In the genomic region with DNA sequence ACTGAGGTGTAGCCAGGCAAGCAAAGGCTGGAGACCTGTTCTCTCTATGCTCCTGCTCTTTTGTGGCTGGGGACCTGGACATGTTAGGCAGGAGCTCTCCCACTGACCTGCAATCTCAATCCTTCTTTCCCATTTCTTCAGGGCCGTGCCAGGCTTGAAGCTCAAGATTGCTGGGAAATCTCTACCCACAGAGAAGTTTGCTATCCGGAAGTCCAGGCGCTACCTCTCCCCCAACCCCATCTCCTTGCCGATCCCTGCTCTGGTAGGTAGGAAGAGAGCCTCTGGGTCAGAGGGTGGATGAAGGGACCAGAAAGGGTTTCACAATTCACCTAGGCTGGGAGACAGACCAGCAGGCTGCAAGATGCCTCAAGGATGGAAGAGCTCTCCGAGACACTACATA, we compare ENCODE assay signal across 20 mouse cellular contexts. TPM values are rescaled to one million over a fixed set of nuclear protein-coding genes. Genes with fewer than 3 reads are reported as not detected.
DNase-seq lines count a peak whose midpoint lies in the region; ATAC-seq and TF ChIP-seq lines count a peak whose summit lies in the region.
"Had no signal": no experiment of that assay in that cellular context is flagged by ENCODE, and none has a peak within 500 bp of the region (broad histone marks: within the 10 kb centered on the region; RNA-seq: fewer than 3 reads in every experiment).

No protein-coding gene starts in this region.

- no peak for DNase-seq in lung, embryonic 14.5 days
- no peak for DNase-seq in lung, postnatal 0 days (ENCODE audit: low spot score)
- no peak for DNase-seq in thymus, adult 2 months
- DNase-seq in urinary bladder, postnatal 36 days (ENCODE audit: low spot score in 2 of 2) = no peak
- DNase-seq: cerebellum, postnatal 10 days; embryo, embryonic 11 days; lung, adult 18-20 months; right cerebral cortex, postnatal 25 days; thymus, postnatal 25 days had no signal

- H3K79me2 ChIP-seq in myocyte (ENCODE audit: control insufficient read depth, insufficient read depth) = peaks cover 5% of the 10 kb centered on the region

- H3K27me3 ChIP-seq in erythroblast, embryonic 14.5 days (ENCODE audit: control insufficient read depth) = no peaks in the 10 kb centered on the region
- H3K27me3 ChIP-seq in lung, embryonic 14.5 days (ENCODE audit: insufficient read depth, low read length) = no peaks in the 10 kb centered on the region
- H3K27me3 ChIP-seq in lung, postnatal 0 days (replicated peaks; ENCODE audit: insufficient read depth, low read length) = no peaks in the 10 kb centered on the region
- H3K27me3 ChIP-seq in limb, embryonic 13.5 days = no peaks in the 10 kb centered on the region
- no peaks in the 10 kb centered on the region for H3K27me3 ChIP-seq in myocyte (ENCODE audit: control insufficient read depth, insufficient read depth, insufficient read length)
- no peaks in the 10 kb centered on the region for H3K27me3 ChIP-seq in thymus, adult 2 months (ENCODE audit: control insufficient read depth, insufficient read depth, low read length)
- H3K27me3 ChIP-seq: CH12.LX; neural tube, embryonic 12.5 days had no signal

- no peaks in the 10 kb centered on the region for H3K9me3 ChIP-seq in erythroblast, embryonic 14.5 days (ENCODE audit: control insufficient read depth, low read length)
- no peaks in the 10 kb centered on the region for H3K9me3 ChIP-seq in lung, embryonic 14.5 days (ENCODE audit: low read depth, low read length)
- no peaks in the 10 kb centered on the region for H3K9me3 ChIP-seq in lung, postnatal 0 days (ENCODE audit: low read length)
- no peaks in the 10 kb centered on the region for H3K9me3 ChIP-seq in limb, embryonic 13.5 days
- H3K9me3 ChIP-seq: neural tube, embryonic 12.5 days had no signal

- no peak for TF ChIP-seq POLR2A in myocyte (IDR thresholded peaks at IDR 0.05; ENCODE audit: insufficient read length, low read depth)
- TF ChIP-seq POLR2A in thymus, adult 2 months (IDR thresholded peaks at IDR 0.05; ENCODE audit: control insufficient read depth, extremely low read depth, insufficient read depth, low read length, poor library complexity) = no peak

- no peak for TF ChIP-seq EP300 in lung, postnatal 0 days (IDR thresholded peaks at IDR 0.05)

- 97% methylated on average over 5 of the region's 5 CpGs for WGBS in lung, embryonic 14.5 days
- 93% methylated on average over 5 of the region's 5 CpGs for WGBS in lung, postnatal 0 days
- WGBS in limb, embryonic 13.5 days = 90% methylated on average over 5 of the region's 5 CpGs
- 97% methylated on average over 5 of the region's 5 CpGs for WGBS in thymus, adult 2 months

- H3K27ac ChIP-seq in lung, embryonic 14.5 days (ENCODE audit: low read depth) = peak overlapping the region; percentile 13; the same call in 1 of the 2 replicates
- no peak overlapping the region for H3K27ac ChIP-seq in lung, postnatal 0 days (ENCODE audit: low read length)
- peak overlapping the region; percentile 39; the same call in 1 of the 2 replicates for H3K27ac ChIP-seq in limb, embryonic 13.5 days
- no peak overlapping the region for H3K27ac ChIP-seq in thymus, adult 2 months (ENCODE audit: control insufficient read depth, insufficient read depth, low read length)
- H3K27ac ChIP-seq: left cerebral cortex, adult 2 months; macrophage; neural tube, embryonic 12.5 days had no signal

- no peak overlapping the region for H3ac ChIP-seq in myocyte (ENCODE audit: control insufficient read depth, insufficient read length)

- ATAC-seq in erythroblast, adult 5-6 weeks (replicated peaks; ENCODE audit: low FRiP score, poor library complexity, severe bottlenecking) = no peak
- no peak for ATAC-seq in lung, embryonic 14.5 days (ENCODE audit: insufficient read depth)
- ATAC-seq in lung, postnatal 0 days = no peak
- no peak for ATAC-seq in limb, embryonic 13.5 days (ENCODE audit: low FRiP score, low read depth)
- ATAC-seq: activated CD4-positive, CD25-positive, alpha-beta regulatory T cell, adult 4 months; hindbrain, embryonic 16.5 days; midbrain, embryonic 16.5 days had no signal

- H3K36me3 ChIP-seq in erythroblast, embryonic 14.5 days (ENCODE audit: control insufficient read depth) = peaks cover 99% of the 10 kb centered on the region
- 0 out of 2 replicates have a peak, but pooled peaks cover 4% of the 10 kb centered on the region for H3K36me3 ChIP-seq in lung, embryonic 14.5 days (ENCODE audit: insufficient read depth)
- H3K36me3 ChIP-seq in lung, postnatal 0 days (ENCODE audit: insufficient read depth, low read length) = no peaks in the 10 kb centered on the region
- peaks cover 16% of the 10 kb centered on the region for H3K36me3 ChIP-seq in limb, embryonic 13.5 days
- H3K36me3 ChIP-seq in myocyte (ENCODE audit: control insufficient read depth, insufficient read depth) = peaks cover 15% of the 10 kb centered on the region
- H3K36me3 ChIP-seq in thymus, adult 2 months (ENCODE audit: control insufficient read depth, insufficient read depth, low read length) = no peaks in the 10 kb centered on the region

- H3K4me1 ChIP-seq in erythroblast, embryonic 14.5 days (ENCODE audit: control insufficient read depth) = peaks cover 81% of the 10 kb centered on the region
- no peaks in the 10 kb centered on the region for H3K4me1 ChIP-seq in lung, embryonic 14.5 days (ENCODE audit: insufficient read depth)
- no peaks in the 10 kb centered on the region for H3K4me1 ChIP-seq in lung, postnatal 0 days (ENCODE audit: insufficient read depth, low read depth, low read length)
- no peaks in the 10 kb centered on the region for H3K4me1 ChIP-seq in limb, embryonic 13.5 days
- no peaks in the 10 kb centered on the region for H3K4me1 ChIP-seq in thymus, adult 2 months (replicated peaks; ENCODE audit: control insufficient read depth, insufficient read depth, low read length)

- no peak overlapping the region for H3K9ac ChIP-seq in lung, embryonic 14.5 days
- no peak overlapping the region for H3K9ac ChIP-seq in lung, postnatal 0 days (replicated peaks; ENCODE audit: low read depth)
- no peak overlapping the region for H3K9ac ChIP-seq in limb, embryonic 13.5 days
- H3K9ac ChIP-seq: neural tube, embryonic 12.5 days had no signal

- no peak overlapping the region for H3K4me2 ChIP-seq in lung, embryonic 14.5 days
- no peak overlapping the region for H3K4me2 ChIP-seq in lung, postnatal 0 days (replicated peaks; ENCODE audit: low read depth, low read length)
- no peak overlapping the region for H3K4me2 ChIP-seq in limb, embryonic 13.5 days (replicated peaks)
- peak overlapping the region; percentile 39 for H3K4me2 ChIP-seq in myocyte (ENCODE audit: low read depth)
- H3K4me2 ChIP-seq: neural tube, embryonic 12.5 days had no signal

- TF ChIP-seq CTCF in lung, embryonic 14.5 days (IDR thresholded peaks at IDR 0.05; ENCODE audit: low read depth) = no peak
- no peak for TF ChIP-seq CTCF in lung, postnatal 0 days (IDR thresholded peaks at IDR 0.05)
- TF ChIP-seq CTCF in thymus, adult 2 months (IDR thresholded peaks at IDR 0.05; ENCODE audit: borderline replicate concordance, control insufficient read depth, extremely low read depth, insufficient read depth, low read length, poor library complexity) = no peak

- peak overlapping the region; percentile 56 for H3K4me3 ChIP-seq in erythroblast, embryonic 14.5 days (replicated peaks)
- H3K4me3 ChIP-seq in lung, embryonic 14.5 days (ENCODE audit: low read depth, low read length) = no peak overlapping the region
- no peak overlapping the region for H3K4me3 ChIP-seq in lung, postnatal 0 days (ENCODE audit: low read depth, low read length)
- H3K4me3 ChIP-seq in limb, embryonic 13.5 days = no peak overlapping the region
- no peak overlapping the region for H3K4me3 ChIP-seq in myocyte
- H3K4me3 ChIP-seq in thymus, adult 2 months (ENCODE audit: control insufficient read depth, insufficient read depth, low read length) = no peak overlapping the region
- H3K4me3 ChIP-seq: left cerebral cortex, adult 2 months; neural tube, embryonic 12.5 days had no signal

TF ChIP-seq in myocyte, 11 proteins besides CTCF, POLR2A, EP300 and RAD21:
- no peak for TF ChIP-seq MYOG (IDR thresholded peaks at IDR 0.05; ENCODE audit: control insufficient read depth in 1 of 3, insufficient read depth in 1 of 3, insufficient read length in 2 of 3, low read depth in 2 of 3)
- no peak for TF ChIP-seq E2F4 (IDR thresholded peaks at IDR 0.05; ENCODE audit: insufficient read depth)
- TF ChIP-seq MAX (IDR thresholded peaks at IDR 0.05; ENCODE audit: low read depth) = no peak
- no peak for TF ChIP-seq CEBPB (IDR thresholded peaks at IDR 0.05; ENCODE audit: insufficient read depth, poor library complexity, severe bottlenecking)
- TF ChIP-seq USF1 (IDR thresholded peaks at IDR 0.05; ENCODE audit: low read depth) = no peak

RNA-seq across cellular contexts. Expression of a gene that starts 34.0 kb away (rescaled TPM):
- 4.4 and 5.5 TPM in 2 replicates for polyA plus RNA-seq in erythroblast, embryonic 14.5 days (2012)
- 10.8 and 15.0 TPM in 2 replicates for total RNA-seq in erythroblast, adult 5-6 weeks (2015; ENCODE audit: low replicate concordance)
- total RNA-seq in erythroblast, adult 5-6 weeks (2017; ENCODE audit: low replicate concordance) = 16.7 and 17.4 TPM in 2 replicates
- 5.5 and 5.9 TPM in 2 replicates for polyA plus RNA-seq in lung, embryonic 14.5 days (2014; fragmentation: Nextera tagmentation; extraction: Ambion mirVana)
- polyA plus RNA-seq in lung, postnatal 0 days (2015; fragmentation: Nextera tagmentation; extraction: Ambion mirVana) = 9.3 and 10.2 TPM in 2 replicates
- 4.6 and 4.8 TPM in 2 replicates for polyA plus RNA-seq in limb, embryonic 13.5 days (2015; fragmentation: Nextera tagmentation; extraction: Ambion mirVana)
- 0.70 TPM for polyA plus RNA-seq in myocyte (2012; fragmentation: generic; extraction: Trizol)
- polyA plus RNA-seq in thymus, adult 2 months (2012; rRNA removed) = 15.0 and 17.2 TPM in 2 replicates
- polyA plus RNA-seq: activated CD4-positive, CD25-positive, alpha-beta regulatory T cell, adult 4 months had no signal

RNA-seq across cellular contexts. Expression of a gene that starts 44.1 kb away (rescaled TPM):
- 23.6 and 24.5 TPM in 2 replicates for polyA plus RNA-seq in erythroblast, embryonic 14.5 days (2012)
- 174 and 177 TPM in 2 replicates for total RNA-seq in erythroblast, adult 5-6 weeks (2015; ENCODE audit: low replicate concordance)
- total RNA-seq in erythroblast, adult 5-6 weeks (2017; ENCODE audit: low replicate concordance) = 241 and 315 TPM in 2 replicates
- polyA plus RNA-seq in lung, embryonic 14.5 days (2014; fragmentation: Nextera tagmentation; extraction: Ambion mirVana) = 54.6 and 54.7 TPM in 2 replicates
- polyA plus RNA-seq in lung, postnatal 0 days (2015; fragmentation: Nextera tagmentation; extraction: Ambion mirVana) = 51.7 and 56.6 TPM in 2 replicates
- 46.7 and 47.5 TPM in 2 replicates for polyA plus RNA-seq in limb, embryonic 13.5 days (2015; fragmentation: Nextera tagmentation; extraction: Ambion mirVana)
- 127 TPM for polyA plus RNA-seq in myocyte (2012; fragmentation: generic; extraction: Trizol)
- 16.1 and 23.8 TPM in 2 replicates for polyA plus RNA-seq in thymus, adult 2 months (2012; rRNA removed)

Comparison
In these comparisons a context has a peak if more than half of its experiments do, and no peak if none do; other contexts are left out.
1. H3K27ac ChIP-seq: peak in lung, embryonic 14.5 days (single experiment) and limb, embryonic 13.5 days (single experiment); none in lung, postnatal 0 days (single experiment) and thymus, adult 2 months (single experiment).